Mouse (Mus musculus) brain, embryonic 18.5 days (tissue): ENCODE results near the gene Pin1.
"Not testable (repeated sequence)": the region's sequence is repeated elsewhere in the genome, so short reads cannot be mapped to it uniquely, and the experiment has no call there.

Source experiments
- DNase-seq: peaks from one replicate; pipeline ENCODE4 v3.0.0-alpha.2; 2012; ENCODE audit warnings: low read depth, low spot score

The Pin1 gene

GRCm38 (mm10) chr9:20657546-20657945 is 5.7 kb downstream of the Pin1 start:
- no peak for DNase-seq

- no peak for DNase-seq
Observed at GRCm38 (mm10) chr9:20662325-20662724, 10.4 kb downstream of the Pin1 start.

GRCm38 (mm10) chr9:20662874-20663273 is 11.0 kb downstream of the Pin1 start:
- no peak for DNase-seq

- DNase-seq = no peak
Observed at GRCm38 (mm10) chr9:20663956-20664355, 12.1 kb downstream of the Pin1 start.

- no peak for DNase-seq
Observed at GRCm38 (mm10) chr9:20664366-20664765, 12.5 kb downstream of the Pin1 start.

- no peak for DNase-seq
Observed at GRCm38 (mm10) chr9:20664982-20665637, 13.2 kb downstream of the Pin1 start.

GRCm38 (mm10) chr9:20665925-20666324 is 14.0 kb downstream of the Pin1 start:
- DNase-seq = no peak

- no peak for DNase-seq
Observed at GRCm38 (mm10) chr9:20666510-20667034, 14.7 kb downstream of the Pin1 start.

GRCm38 (mm10) chr9:20668065-20668464 is 16.2 kb downstream of the Pin1 start:
- no peak for DNase-seq

- no peak for DNase-seq
Observed at GRCm38 (mm10) chr9:20672047-20672446, 20.2 kb downstream of the Pin1 start.

- DNase-seq = no peak
Observed at GRCm38 (mm10) chr9:20677892-20678291, 26.0 kb downstream of the Pin1 start.

GRCm38 (mm10) chr9:20680378-20680958 is 28.6 kb downstream of the Pin1 start:
- DNase-seq = no peak

GRCm38 (mm10) chr9:20681546-20682388 is 29.9 kb downstream of the Pin1 start:
- DNase-seq = no peak

- no peak for DNase-seq
Observed at GRCm38 (mm10) chr9:20682389-20682722, 30.5 kb downstream of the Pin1 start.

- no peak for DNase-seq
Observed at GRCm38 (mm10) chr9:20685081-20685861, 33.4 kb downstream of the Pin1 start.

- DNase-seq = no peak
Observed at GRCm38 (mm10) chr9:20689403-20689802, 37.5 kb downstream of the Pin1 start.

- no peak for DNase-seq
Observed at GRCm38 (mm10) chr9:20689913-20690312, 38.0 kb downstream of the Pin1 start.

- DNase-seq = not testable (repeated sequence)
Observed at GRCm38 (mm10) chr9:20690449-20690848, 38.6 kb downstream of the Pin1 start.

GRCm38 (mm10) chr9:20692863-20693262 is 41.0 kb downstream of the Pin1 start:
- DNase-seq = no peak

- DNase-seq = no peak
Observed at GRCm38 (mm10) chr9:20694721-20695235, 42.9 kb downstream of the Pin1 start.

- no peak for DNase-seq
Observed at GRCm38 (mm10) chr9:20696107-20696712, 44.3 kb downstream of the Pin1 start.
